Mouse (Mus musculus): ENCODE measurements around the gene Nuak2. TPM values are rescaled to one million over a fixed set of nuclear protein-coding genes. Genes with fewer than 3 reads are reported as not detected.

Nuak2 gene
- polyA plus RNA-seq, 1 experiment from 2014 or later: 57.7 TPM

- WGBS: 26% methylated on average over 4 of the region's 4 CpGs
- H3K4me2 ChIP-seq (ENCODE audit: low read depth, low read length, severe bottlenecking): no peak overlapping the region
- no peaks in the 10 kb centered on the region; the same call in 1 of the 2 replicates for H3K27me3 ChIP-seq (ENCODE audit: control insufficient read depth, insufficient read depth, low read length)
- H3K4me1 ChIP-seq (replicated peaks; ENCODE audit: control insufficient read depth, insufficient read depth, low read length): peaks cover 42% of the 10 kb centered on the region
- H3K9ac ChIP-seq (ENCODE audit: low read length): no peak overlapping the region
- no peaks in the 10 kb centered on the region for H3K36me3 ChIP-seq (ENCODE audit: control insufficient read depth, insufficient read depth, low read length)
- H3K4me3 ChIP-seq (ENCODE audit: low read depth, low read length): no peak overlapping the region
- DNase-seq (ENCODE audit: low spot score): no peak
- ATAC-seq (replicated peaks; ENCODE audit: low FRiP score): peak; percentile 37
- no peaks in the 10 kb centered on the region for H3K9me3 ChIP-seq (ENCODE audit: control insufficient read depth, low read length)
- peak overlapping the region; percentile 37 for H3K27ac ChIP-seq (ENCODE audit: low read depth, low read length)
These were observed 24.2 kb upstream of the Nuak2 start for GRCm38 (mm10) chr1:132291706-132292105.

GRCm38 (mm10) chr1:132292318-132293129 lies 23.4 kb upstream of the Nuak2 start:
- Histone ChIP-seq H3K9ac (ENCODE audit: low read length) (no peak overlapping the region), H3K4me2 (ENCODE audit: low read depth, low read length, severe bottlenecking) (no peak overlapping the region), H3K4me3 (ENCODE audit: low read depth, low read length) (no peak overlapping the region), H3K27ac (ENCODE audit: low read depth, low read length) (peak overlapping the region; percentile 37), H3K27me3 (ENCODE audit: control insufficient read depth, insufficient read depth, low read length) (no peaks in the 10 kb centered on the region; the same call in 1 of the 2 replicates), H3K9me3 (ENCODE audit: control insufficient read depth, low read length) (no peaks in the 10 kb centered on the region), H3K4me1 (replicated peaks; ENCODE audit: control insufficient read depth, insufficient read depth, low read length) (peaks cover 41% of the 10 kb centered on the region), H3K36me3 (ENCODE audit: control insufficient read depth, insufficient read depth, low read length) (no peaks in the 10 kb centered on the region)
- DNase-seq (ENCODE audit: low spot score): peak; percentile 76
- 0 out of 2 replicates have a peak, but pooled peaks have one; percentile 20 for ATAC-seq (replicated peaks; ENCODE audit: low FRiP score)
- 34% methylated on average over 21 of the region's 21 CpGs for WGBS

- no peak overlapping the region for H3K9ac ChIP-seq (ENCODE audit: low read length)
- no peaks in the 10 kb centered on the region for H3K9me3 ChIP-seq (ENCODE audit: control insufficient read depth, low read length)
- no peak overlapping the region for H3K27ac ChIP-seq (ENCODE audit: low read depth, low read length)
- H3K27me3 ChIP-seq (ENCODE audit: control insufficient read depth, insufficient read depth, low read length): peaks cover 8% of the 10 kb centered on the region; the same call in 1 of the 2 replicates
- no peak overlapping the region for H3K4me2 ChIP-seq (ENCODE audit: low read depth, low read length, severe bottlenecking)
- ATAC-seq (replicated peaks; ENCODE audit: low FRiP score): no peak
- DNase-seq (ENCODE audit: low spot score): no peak
- peaks cover 42% of the 10 kb centered on the region for H3K4me1 ChIP-seq (replicated peaks; ENCODE audit: control insufficient read depth, insufficient read depth, low read length)
- 69% methylated on average over 7 of the region's 7 CpGs for WGBS
- no peak overlapping the region for H3K4me3 ChIP-seq (ENCODE audit: low read depth, low read length)
- H3K36me3 ChIP-seq (ENCODE audit: control insufficient read depth, insufficient read depth, low read length): no peaks in the 10 kb centered on the region
These were observed 20.4 kb upstream of the Nuak2 start for GRCm38 (mm10) chr1:132295506-132295905.

GRCm38 (mm10) chr1:132296051-132296450 lies 19.9 kb upstream of the Nuak2 start:
- no peak overlapping the region for H3K9ac ChIP-seq (ENCODE audit: low read length)
- no peak overlapping the region for H3K27ac ChIP-seq (ENCODE audit: low read depth, low read length)
- ATAC-seq (replicated peaks; ENCODE audit: low FRiP score) (no peak), DNase-seq (ENCODE audit: low spot score) (no peak)
- H3K4me2 ChIP-seq (ENCODE audit: low read depth, low read length, severe bottlenecking): no peak overlapping the region
- WGBS: 63% methylated on average over 3 of the region's 3 CpGs
- H3K27me3 ChIP-seq (ENCODE audit: control insufficient read depth, insufficient read depth, low read length): peaks cover 8% of the 10 kb centered on the region; the same call in 1 of the 2 replicates
- no peaks in the 10 kb centered on the region for H3K9me3 ChIP-seq (ENCODE audit: control insufficient read depth, low read length)
- peaks cover 40% of the 10 kb centered on the region for H3K4me1 ChIP-seq (replicated peaks; ENCODE audit: control insufficient read depth, insufficient read depth, low read length)
- H3K4me3 ChIP-seq (ENCODE audit: low read depth, low read length): no peak overlapping the region
- H3K36me3 ChIP-seq (ENCODE audit: control insufficient read depth, insufficient read depth, low read length): no peaks in the 10 kb centered on the region

GRCm38 (mm10) chr1:132298425-132298800 lies 17.5 kb upstream of the Nuak2 start, which contains the start of gene Klhdc8a:
Klhdc8a (plus strand) TSS chr1:132298626.
- peaks cover 23% of the 10 kb centered on the region for H3K4me1 ChIP-seq (replicated peaks; ENCODE audit: control insufficient read depth, insufficient read depth, low read length)

GRCm38 (mm10) chr1:132298801-132299464 lies 17.0 kb upstream of the Nuak2 start:
- Histone ChIP-seq H3K4me1 (replicated peaks; ENCODE audit: control insufficient read depth, insufficient read depth, low read length) (peaks cover 23% of the 10 kb centered on the region), H3K27ac (ENCODE audit: low read depth, low read length) (no peak overlapping the region), H3K36me3 (ENCODE audit: control insufficient read depth, insufficient read depth, low read length) (no peaks in the 10 kb centered on the region), H3K9me3 (ENCODE audit: control insufficient read depth, low read length) (no peaks in the 10 kb centered on the region), H3K27me3 (ENCODE audit: control insufficient read depth, insufficient read depth, low read length) (peaks cover 11% of the 10 kb centered on the region), H3K9ac (ENCODE audit: low read length) (peak overlapping the region; percentile 66), H3K4me3 (ENCODE audit: low read depth, low read length) (peak overlapping the region; percentile 48), H3K4me2 (ENCODE audit: low read depth, low read length, severe bottlenecking) (peak overlapping the region; percentile 92)
- WGBS: 2% methylated on average over 65 of the region's 71 CpGs
- ATAC-seq (replicated peaks; ENCODE audit: low FRiP score) (peak; percentile 38), DNase-seq (ENCODE audit: low spot score) (peak; percentile 66)

More at GRCm38 (mm10) chr1:132298425-132298800, 17.5 kb upstream of the Nuak2 start, which contains the start of gene Klhdc8a:
- H3K27ac ChIP-seq (ENCODE audit: low read depth, low read length): no peak within 1 kb of the TSS
- H3K4me2 ChIP-seq (ENCODE audit: low read depth, low read length, severe bottlenecking): peak within 1 kb of the TSS; percentile 92
- H3K36me3 ChIP-seq (ENCODE audit: control insufficient read depth, insufficient read depth, low read length): no peaks in the 10 kb centered on the region
- WGBS: 1% methylated on average over 28 of the region's 28 CpGs
- H3K27me3 ChIP-seq (ENCODE audit: control insufficient read depth, insufficient read depth, low read length): peaks cover 11% of the 10 kb centered on the region
- peak; percentile 60 for ATAC-seq (replicated peaks; ENCODE audit: low FRiP score)
- H3K9ac ChIP-seq (ENCODE audit: low read length): peak within 1 kb of the TSS; percentile 66
- H3K9me3 ChIP-seq (ENCODE audit: control insufficient read depth, low read length): no peaks in the 10 kb centered on the region
- peak within 1 kb of the TSS; percentile 48 for H3K4me3 ChIP-seq (ENCODE audit: low read depth, low read length)
- DNase-seq (ENCODE audit: low spot score): peak; percentile 80

GRCm38 (mm10) chr1:132299744-132300143 lies 16.2 kb upstream of the Nuak2 start:
- no peak overlapping the region for H3K27ac ChIP-seq (ENCODE audit: low read depth, low read length)
- ATAC-seq (replicated peaks; ENCODE audit: low FRiP score): no peak
- WGBS: 75% methylated on average over 5 of the region's 5 CpGs
- peaks cover 23% of the 10 kb centered on the region for H3K4me1 ChIP-seq (replicated peaks; ENCODE audit: control insufficient read depth, insufficient read depth, low read length)
- no peak overlapping the region for H3K4me3 ChIP-seq (ENCODE audit: low read depth, low read length)
- no peaks in the 10 kb centered on the region for H3K36me3 ChIP-seq (ENCODE audit: control insufficient read depth, insufficient read depth, low read length)
- H3K27me3 ChIP-seq (ENCODE audit: control insufficient read depth, insufficient read depth, low read length): peaks cover 11% of the 10 kb centered on the region
- H3K9me3 ChIP-seq (ENCODE audit: control insufficient read depth, low read length): no peaks in the 10 kb centered on the region
- H3K4me2 ChIP-seq (ENCODE audit: low read depth, low read length, severe bottlenecking): no peak overlapping the region; the same call in 1 of the 2 replicates
- no peak overlapping the region for H3K9ac ChIP-seq (ENCODE audit: low read length)
- no peak for DNase-seq (ENCODE audit: low spot score)

- no peak overlapping the region for H3K9ac ChIP-seq (ENCODE audit: low read length)
- no peak overlapping the region for H3K4me3 ChIP-seq (ENCODE audit: low read depth, low read length)
- H3K4me1 ChIP-seq (replicated peaks; ENCODE audit: control insufficient read depth, insufficient read depth, low read length): peaks cover 17% of the 10 kb centered on the region
- peaks cover 11% of the 10 kb centered on the region for H3K27me3 ChIP-seq (ENCODE audit: control insufficient read depth, insufficient read depth, low read length)
- no peak overlapping the region for H3K4me2 ChIP-seq (ENCODE audit: low read depth, low read length, severe bottlenecking)
- H3K27ac ChIP-seq (ENCODE audit: low read depth, low read length): no peak overlapping the region
- 92% methylated on average over 5 of the region's 5 CpGs for WGBS
- no peak for DNase-seq (ENCODE audit: low spot score)
- H3K9me3 ChIP-seq (ENCODE audit: control insufficient read depth, low read length): no peaks in the 10 kb centered on the region
- no peak for ATAC-seq (replicated peaks; ENCODE audit: low FRiP score)
- H3K36me3 ChIP-seq (ENCODE audit: control insufficient read depth, insufficient read depth, low read length): no peaks in the 10 kb centered on the region
These were observed 14.7 kb upstream of the Nuak2 start for GRCm38 (mm10) chr1:132301242-132301641.
